Mouse (Mus musculus) heart, embryonic 15.5 days (tissue): ENCODE data around the gene Slitrk1. TPM values are rescaled to one million over a fixed set of nuclear protein-coding genes. Genes with fewer than 3 reads are reported as not detected.
A peak's percentile ranks its signal among the peaks of the same experiment; 100 is the strongest.

Experiments
- ATAC-seq: fragments of 200-750 bp; cut with Nextera tagmentation; replicated peaks from 2 replicates; pipeline ENCODE4 v1.8.0; 2017; ENCODE audit warnings: low read depth, moderate TSS enrichment; ENCODE audit not compliant: insufficient number of reproducible peaks, insufficient read depth, low FRiP score
- H3K27ac ChIP-seq: fragments of 300-500 bp; sonication (generic); 2 replicates; pipeline ENCODE4 v1.5.1; 2015; ENCODE audit warnings: mild to moderate bottlenecking, inconsistent platforms
- H3K27me3 ChIP-seq: fragments of 300-500 bp; sonication (generic); 2 replicates; pipeline ENCODE4 v1.6.1; 2015; ENCODE audit warnings: inconsistent platforms
- H3K36me3 ChIP-seq: fragments of 300-500 bp; sonication (generic); 2 replicates; pipeline ENCODE4 v1.6.1; 2015; ENCODE audit warnings: mild to moderate bottlenecking, inconsistent platforms
- H3K4me1 ChIP-seq: fragments of 300-500 bp; sonication (generic); replicated peaks from 2 replicates; pipeline ENCODE4 v1.6.1; 2015; ENCODE audit warnings: inconsistent platforms
- H3K4me2 ChIP-seq: fragments of 300-500 bp; sonication (generic); 2 replicates; pipeline ENCODE4 v1.6.1; 2015; ENCODE audit warnings: inconsistent platforms, mild to moderate bottlenecking, moderate library complexity
- H3K4me3 ChIP-seq: fragments of 300-500 bp; sonication (generic); 2 replicates; pipeline ENCODE4 v1.5.1; 2015; ENCODE audit warnings: mild to moderate bottlenecking, inconsistent platforms
- H3K9ac ChIP-seq: fragments of 300-500 bp; sonication (generic); 2 replicates; pipeline ENCODE4 v1.6.1; 2015; ENCODE audit warnings: mild to moderate bottlenecking, inconsistent platforms
- H3K9me3 ChIP-seq: fragments of 300-500 bp; sonication (generic); replicated peaks from 2 replicates; pipeline ENCODE4 v1.6.1; 2016; ENCODE audit warnings: inconsistent platforms
- WGBS: fragments of 180-500 bp; shearing (Covaris S2); methylation state at CpG from one replicate; pipeline ENCODE4 v1.1.7; 2015; ENCODE audit warnings: mixed read lengths; 5-methylcytosine and 5-hydroxymethylcytosine counted together
- polyA plus RNA-seq: library from polyadenylated mRNA; unstranded; fragments of >200 nt; fragmentation: Nextera tagmentation; extraction: Ambion mirVana; gene quantifications from 2 replicates; pipeline ENCODE4 v1.2.1, GENCODE M21; 2015

Gene Slitrk1
- 0.10 and 0.29 TPM in 2 replicates for polyA plus RNA-seq

DNA sequence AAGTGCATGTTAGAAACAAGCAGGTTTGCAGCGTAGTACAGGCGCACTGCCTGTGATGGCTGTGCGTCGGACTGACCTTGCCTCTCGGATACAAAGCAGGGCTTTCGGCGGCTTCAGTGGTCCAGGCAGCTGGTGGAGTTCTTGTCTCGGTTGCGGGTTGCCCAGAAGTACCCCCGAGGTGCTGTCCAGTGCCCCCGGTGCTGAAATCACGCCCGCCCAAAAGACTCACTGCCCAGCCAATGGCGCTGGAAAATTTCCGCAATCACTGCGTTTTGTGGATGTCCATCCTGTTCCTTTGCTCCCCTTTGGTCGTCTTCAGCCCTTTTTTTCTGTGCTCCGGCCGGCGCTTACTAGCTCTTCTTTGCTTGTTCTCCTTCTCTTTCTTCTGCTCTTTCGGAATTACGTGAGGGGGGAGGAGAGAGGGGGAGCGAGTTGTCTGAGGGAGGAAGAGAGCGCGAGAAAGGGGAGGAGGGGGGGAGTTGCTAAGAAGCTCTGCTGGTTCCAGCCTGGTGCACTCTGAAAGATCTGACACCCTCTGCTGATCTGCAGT is at the start of gene Slitrk1:
Gene Slitrk1, minus strand, starts transcription at position 445 of the 550 bp plus-strand sequence.
- H3K4me3 ChIP-seq, result peak within 1 kb of the TSS; percentile 46
- no peaks in the 10 kb centered on the region for H3K36me3 ChIP-seq
- WGBS, result under 1% methylated on average over 24 of the region's 25 CpGs
- peak within 1 kb of the TSS; percentile 77 for H3K4me2 ChIP-seq
- 0 out of 2 replicates have a peak, but pooled peaks have one; percentile 50 for ATAC-seq
- H3K27me3 ChIP-seq, result peaks cover 49% of the 10 kb centered on the region
- H3K27ac ChIP-seq, result no peak within 1 kb of the TSS
- no peaks in the 10 kb centered on the region for H3K9me3 ChIP-seq
- H3K4me1 ChIP-seq, result peaks cover 34% of the 10 kb centered on the region
- H3K9ac ChIP-seq, result no peak within 1 kb of the TSS

DNA sequence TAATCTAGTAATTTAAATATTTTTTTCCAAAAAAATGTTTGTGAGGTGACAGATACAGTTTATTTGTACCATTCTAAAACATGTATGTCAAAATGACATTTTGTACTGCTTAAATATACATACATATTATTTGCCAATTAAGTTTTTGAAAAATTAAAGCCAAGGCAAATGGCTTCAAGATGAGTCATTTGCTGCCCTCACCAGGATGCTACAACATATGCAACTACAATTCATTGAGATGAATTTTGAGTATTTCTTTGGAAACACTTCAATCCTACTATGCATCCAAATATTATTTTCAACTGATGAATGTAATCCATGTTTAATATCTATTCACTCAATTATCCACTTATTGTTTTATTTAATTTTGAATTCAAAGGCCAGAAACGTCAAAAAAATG is 21.8 kb upstream of the Slitrk1 start:
- no peaks in the 10 kb centered on the region for H3K9me3 ChIP-seq
- H3K36me3 ChIP-seq, result no peaks in the 10 kb centered on the region
- 49% methylated on average over 1 of the region's 1 CpGs for WGBS
- H3K27me3 ChIP-seq, result no peaks in the 10 kb centered on the region
- H3K4me1 ChIP-seq, result no peaks in the 10 kb centered on the region
- no peak overlapping the region for H3K4me2 ChIP-seq
- H3K4me3 ChIP-seq, result no peak overlapping the region
- ATAC-seq, result no peak
- H3K9ac ChIP-seq, result no peak overlapping the region
- H3K27ac ChIP-seq, result no peak overlapping the region

DNA sequence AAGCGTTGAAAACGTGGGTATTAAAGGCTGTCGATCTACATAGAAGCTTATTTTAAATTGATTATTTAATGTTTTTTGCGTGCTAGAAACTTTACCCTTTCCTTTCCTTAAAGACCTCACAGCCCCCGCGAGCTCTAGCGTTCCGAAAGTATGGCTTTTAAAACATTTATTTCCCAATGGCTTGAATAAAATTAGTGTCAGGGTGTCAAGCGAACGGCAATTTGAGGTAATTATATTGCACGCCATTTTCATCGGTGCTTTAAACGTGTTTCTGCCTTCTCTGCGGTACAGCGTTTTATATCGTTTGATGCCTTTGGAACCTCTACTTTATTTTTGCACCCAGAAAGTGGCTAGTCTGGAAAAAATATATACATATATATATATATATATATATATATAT is 378 bp upstream of the Slitrk1 start:
- Histone ChIP-seq H3K9ac (no peak overlapping the region), H3K27ac (no peak overlapping the region), H3K4me2 (peak overlapping the region; percentile 77), H3K4me3 (peak overlapping the region; percentile 46), H3K4me1 (peaks cover 34% of the 10 kb centered on the region), H3K9me3 (no peaks in the 10 kb centered on the region), H3K36me3 (no peaks in the 10 kb centered on the region), H3K27me3 (peaks cover 45% of the 10 kb centered on the region)
- WGBS, result 21% methylated on average over 16 of the region's 16 CpGs
- no peak for ATAC-seq

DNA sequence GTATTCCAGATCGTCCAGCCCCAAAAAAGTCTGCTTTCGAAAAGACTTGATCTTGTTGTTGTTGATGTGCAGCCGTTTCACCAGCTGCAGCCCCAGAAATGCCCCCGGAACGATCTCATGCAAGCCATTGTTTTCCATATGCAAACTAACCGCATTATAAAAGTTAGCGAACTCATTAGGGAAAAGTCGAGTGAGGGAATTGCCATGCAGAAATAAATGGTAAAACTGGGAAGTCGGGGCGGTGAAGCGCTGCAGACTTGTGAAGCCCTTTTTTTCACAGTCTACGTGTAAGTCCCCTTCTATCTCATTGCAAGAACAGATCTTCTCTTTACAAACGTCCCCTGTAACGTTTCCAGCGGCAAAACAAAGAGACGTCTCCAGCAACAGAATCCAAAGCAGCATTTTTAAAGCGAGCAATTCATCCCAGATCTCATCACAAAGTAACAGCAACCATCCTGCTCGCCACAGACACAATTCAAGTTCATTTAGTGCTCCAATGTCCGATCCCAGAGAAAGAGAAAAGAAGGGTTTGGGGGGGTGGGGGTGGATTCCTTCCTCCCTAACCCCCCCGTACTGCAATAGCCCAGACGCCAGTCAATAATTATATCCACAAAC is 975 bp downstream of the Slitrk1 start:
- Histone ChIP-seq H3K9ac (no peak overlapping the region), H3K4me2 (peak overlapping the region; percentile 77), H3K36me3 (no peaks in the 10 kb centered on the region), H3K27ac (no peak overlapping the region), H3K27me3 (peaks cover 49% of the 10 kb centered on the region), H3K9me3 (no peaks in the 10 kb centered on the region), H3K4me1 (peaks cover 34% of the 10 kb centered on the region), H3K4me3 (peak overlapping the region; percentile 46)
- 5% methylated on average over 21 of the region's 21 CpGs for WGBS
- ATAC-seq, result no peak

DNA sequence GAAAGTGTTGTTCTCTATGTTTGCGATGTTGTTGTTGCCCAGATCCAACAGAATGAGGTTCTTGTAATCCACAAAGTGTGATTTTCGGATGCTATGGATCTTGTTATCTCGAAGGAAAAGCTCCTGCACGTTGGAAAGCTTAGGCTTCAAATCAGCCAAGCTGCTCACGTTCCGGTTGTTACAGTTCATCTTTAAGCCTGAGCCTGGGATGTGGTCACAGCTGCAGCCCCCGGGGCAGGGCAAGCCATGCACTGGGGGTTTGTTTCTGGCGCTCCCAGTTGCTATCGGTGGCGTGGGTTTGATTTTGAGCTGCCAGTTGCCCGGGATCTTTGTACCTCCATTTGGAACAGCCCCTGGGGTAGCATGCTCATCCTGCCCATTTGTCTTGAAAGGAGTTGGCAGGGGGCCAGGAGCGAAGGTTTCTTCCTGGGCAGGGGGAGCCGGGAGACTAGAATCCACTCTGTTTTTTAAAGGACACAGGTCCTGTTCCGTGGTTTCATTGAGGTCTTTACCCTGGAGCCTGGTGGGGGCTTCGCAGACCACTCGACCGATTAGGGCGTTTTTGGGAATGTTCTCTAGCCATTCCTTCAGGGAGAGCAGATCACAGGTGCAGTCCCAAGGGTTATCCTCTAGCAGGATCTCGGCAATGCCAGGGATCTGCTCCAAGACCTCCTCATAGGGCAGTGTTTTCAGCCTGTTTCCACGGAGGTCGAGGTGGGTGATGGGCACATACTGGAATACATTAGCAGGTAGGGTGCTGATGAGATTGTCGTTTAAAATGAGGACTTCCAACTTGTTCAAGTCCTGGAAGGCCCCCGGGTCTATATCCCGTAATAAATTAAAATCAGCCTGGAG is 1.7 kb downstream of the Slitrk1 start:
- peak overlapping the region; percentile 77 for H3K4me2 ChIP-seq
- peaks cover 34% of the 10 kb centered on the region for H3K4me1 ChIP-seq
- no peak for ATAC-seq
- peaks cover 49% of the 10 kb centered on the region for H3K27me3 ChIP-seq
- H3K36me3 ChIP-seq, result no peaks in the 10 kb centered on the region
- H3K4me3 ChIP-seq, result peak overlapping the region; percentile 46
- H3K9me3 ChIP-seq, result no peaks in the 10 kb centered on the region
- H3K27ac ChIP-seq, result no peak overlapping the region
- H3K9ac ChIP-seq, result no peak overlapping the region
- 6% methylated on average over 24 of the region's 24 CpGs for WGBS

DNA sequence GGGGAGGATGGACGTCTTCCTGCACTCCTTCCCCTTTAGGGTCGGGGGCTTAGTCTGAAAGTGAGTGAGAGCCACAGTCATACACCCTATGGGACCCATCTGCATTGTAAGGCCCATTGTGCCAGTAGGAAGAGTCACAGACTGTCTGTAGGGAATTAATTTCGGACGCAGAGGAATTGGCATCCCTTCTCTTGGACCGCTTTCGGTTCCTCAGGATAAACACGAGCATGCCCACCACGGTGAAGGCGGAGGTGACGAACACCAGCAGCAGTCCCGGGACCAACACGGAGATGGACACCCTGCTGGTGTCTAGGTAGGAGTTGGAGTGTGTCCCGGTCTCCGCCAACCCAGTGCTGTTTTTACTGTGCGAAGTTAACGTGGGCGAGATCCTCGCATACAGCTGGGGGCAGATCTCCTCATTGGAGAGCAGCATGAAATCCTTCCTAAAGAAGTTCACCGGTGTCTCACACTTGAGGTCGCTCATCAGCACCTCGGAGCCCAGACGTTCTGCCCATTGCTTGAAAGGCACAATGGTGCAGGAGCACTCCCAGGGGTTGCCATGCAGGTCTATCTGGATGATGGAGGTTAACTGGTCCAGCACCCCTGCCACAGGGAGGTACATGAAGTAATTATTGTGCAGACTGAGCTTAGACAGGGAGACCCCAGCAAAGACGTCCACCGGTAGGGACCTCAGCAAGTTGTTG is 2.7 kb downstream of the Slitrk1 start:
- Histone ChIP-seq H3K9ac (no peak overlapping the region), H3K9me3 (no peaks in the 10 kb centered on the region), H3K4me1 (peaks cover 34% of the 10 kb centered on the region), H3K4me3 (peak overlapping the region; percentile 46), H3K4me2 (peak overlapping the region; percentile 77), H3K36me3 (no peaks in the 10 kb centered on the region), H3K27me3 (peaks cover 49% of the 10 kb centered on the region), H3K27ac (no peak overlapping the region)
- ATAC-seq, result no peak; the same call in 1 of the 2 replicates
- 2% methylated on average over 24 of the region's 24 CpGs for WGBS

DNA sequence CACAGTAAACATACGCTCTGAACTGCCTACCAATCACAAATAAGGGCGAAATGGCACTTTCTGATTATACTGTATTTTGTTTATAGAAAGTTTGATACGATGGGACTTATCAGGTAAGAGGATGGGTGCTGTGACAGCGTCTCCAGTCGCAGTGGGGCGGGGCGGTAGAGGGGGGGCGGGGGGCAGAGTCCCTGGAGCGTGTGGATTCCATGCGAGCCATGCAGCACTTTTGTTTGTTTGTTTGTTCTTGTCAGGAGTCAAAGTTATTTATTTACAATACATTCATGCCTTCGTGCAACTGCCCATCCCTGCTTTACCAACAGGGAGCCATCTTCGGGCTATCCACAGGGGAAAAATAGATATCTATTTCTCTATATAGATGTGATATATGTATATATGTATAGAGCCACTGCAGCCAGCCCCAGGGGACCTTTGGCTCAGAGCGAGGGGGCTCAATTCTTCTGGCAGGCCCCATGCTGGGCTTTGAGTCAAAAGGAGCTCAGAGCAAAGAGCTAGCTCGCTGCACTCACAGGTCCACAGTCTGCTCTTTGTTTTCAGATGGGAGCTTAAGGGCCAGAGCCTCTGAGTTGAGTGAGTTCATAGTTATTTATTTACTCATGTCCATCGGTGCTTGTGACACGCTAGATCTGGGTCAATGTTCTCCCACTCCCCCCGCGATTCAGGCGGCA is 3.4 kb downstream of the Slitrk1 start:
- 5% methylated on average over 19 of the region's 19 CpGs for WGBS
- H3K9ac ChIP-seq, result no peak overlapping the region

DNA sequence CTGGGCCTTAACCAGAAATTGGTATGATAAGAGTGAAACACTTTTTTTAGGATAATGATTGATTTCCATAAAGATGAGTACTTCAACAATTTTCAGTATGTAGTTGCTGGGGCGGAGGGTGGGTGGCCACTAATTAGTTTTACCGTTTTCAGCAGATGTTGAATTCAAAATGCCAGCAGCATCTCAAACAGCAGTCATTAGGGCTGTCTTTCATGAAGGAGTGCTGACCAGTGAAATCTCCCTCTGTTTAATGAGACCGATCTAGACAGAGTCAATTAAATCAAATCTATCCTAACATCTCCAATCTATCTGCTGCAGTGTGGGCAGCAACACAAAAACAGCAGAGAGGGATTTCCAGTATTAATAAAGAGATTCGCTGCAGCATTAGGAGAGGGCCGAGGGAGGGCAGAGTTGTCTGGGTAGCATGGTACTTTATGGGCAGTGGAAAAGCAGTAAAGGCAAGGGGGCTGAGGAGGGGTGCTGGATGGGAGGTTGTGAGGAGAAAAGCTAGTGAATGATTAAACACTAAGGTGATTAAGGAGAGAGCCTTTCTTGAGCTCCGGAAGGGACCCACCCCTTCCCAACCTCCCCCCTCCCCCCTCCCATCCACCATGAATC is 4.5 kb downstream of the Slitrk1 start:
- H3K4me1 ChIP-seq, result peaks cover 34% of the 10 kb centered on the region
- peaks cover 49% of the 10 kb centered on the region for H3K27me3 ChIP-seq
- 33% methylated on average over 6 of the region's 6 CpGs for WGBS
- no peak overlapping the region for H3K27ac ChIP-seq
- no peaks in the 10 kb centered on the region for H3K9me3 ChIP-seq
- no peak overlapping the region for H3K4me2 ChIP-seq
- H3K4me3 ChIP-seq, result no peak overlapping the region
- H3K9ac ChIP-seq, result no peak overlapping the region
- H3K36me3 ChIP-seq, result no peaks in the 10 kb centered on the region
- no peak for ATAC-seq

More for the DNA sequence above, 3.4 kb downstream of the Slitrk1 start:
- Histone ChIP-seq H3K4me1 (peaks cover 34% of the 10 kb centered on the region), H3K27ac (no peak overlapping the region), H3K27me3 (peaks cover 49% of the 10 kb centered on the region), H3K9me3 (no peaks in the 10 kb centered on the region), H3K4me3 (peak overlapping the region; percentile 46), H3K36me3 (no peaks in the 10 kb centered on the region), H3K4me2 (peak overlapping the region; percentile 77)
- ATAC-seq, result no peak

DNA sequence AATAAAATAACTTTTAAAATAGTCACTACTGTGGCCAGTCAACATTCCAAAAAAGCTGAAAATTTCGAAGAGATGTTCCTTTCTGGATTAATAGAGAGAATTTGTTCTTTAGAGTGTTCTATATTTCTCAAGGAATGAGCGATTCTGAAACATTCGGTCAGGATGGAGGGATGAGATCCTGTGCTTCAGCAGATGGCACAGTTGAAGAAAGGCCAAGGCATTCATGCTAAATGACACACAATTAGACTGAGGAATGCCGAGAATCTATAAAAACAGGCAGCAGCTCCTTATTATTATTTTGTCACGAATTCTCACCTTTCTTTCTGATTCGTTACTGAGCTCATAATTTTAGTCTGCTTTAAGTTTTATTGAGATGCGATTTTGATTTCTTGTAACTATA is 15.4 kb downstream of the Slitrk1 start:
- H3K4me1 ChIP-seq, result no peaks in the 10 kb centered on the region
- no peaks in the 10 kb centered on the region for H3K9me3 ChIP-seq
- no peaks in the 10 kb centered on the region for H3K36me3 ChIP-seq
- no peak overlapping the region for H3K9ac ChIP-seq
- H3K27me3 ChIP-seq, result no peaks in the 10 kb centered on the region
- 75% methylated on average over 7 of the region's 7 CpGs for WGBS
- no peak overlapping the region for H3K4me3 ChIP-seq
- H3K4me2 ChIP-seq, result no peak overlapping the region
- ATAC-seq, result no peak
- H3K27ac ChIP-seq, result no peak overlapping the region

DNA sequence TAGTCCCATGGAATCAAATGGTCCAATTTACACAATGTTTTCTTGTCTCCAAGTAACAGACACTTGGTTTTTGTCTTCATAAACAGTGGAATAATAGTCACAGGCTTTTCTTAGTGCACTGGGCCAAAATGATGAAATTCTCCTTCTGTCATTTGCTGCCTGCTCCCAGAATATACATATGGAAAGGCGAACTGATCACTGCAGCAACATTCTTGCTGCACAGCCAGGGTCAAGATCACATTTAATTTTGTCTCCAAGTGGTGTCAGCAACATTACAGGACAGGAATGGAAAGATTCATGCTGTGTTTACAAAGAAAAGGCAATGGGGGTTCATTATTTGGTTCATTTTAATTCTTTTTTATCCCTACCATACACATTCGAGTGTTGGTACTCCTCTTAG is 18.5 kb downstream of the Slitrk1 start:
- H3K9me3 ChIP-seq, result no peaks in the 10 kb centered on the region
- no peak overlapping the region for H3K27ac ChIP-seq
- H3K9ac ChIP-seq, result no peak overlapping the region
- no peaks in the 10 kb centered on the region for H3K36me3 ChIP-seq
- H3K4me1 ChIP-seq, result no peaks in the 10 kb centered on the region
- no peaks in the 10 kb centered on the region for H3K27me3 ChIP-seq
- ATAC-seq, result no peak
- no peak overlapping the region for H3K4me3 ChIP-seq
- no peak overlapping the region for H3K4me2 ChIP-seq
- WGBS, result 48% methylated on average over 2 of the region's 2 CpGs
